Mouse (Mus musculus): Measurements from ENCODE around the gene Maml3. TPM values are rescaled to one million over a fixed set of nuclear protein-coding genes. Genes with fewer than 3 reads are reported as not detected.

Gene Maml3
- total RNA-seq, 2 experiments from 2014 or later = 7.8 TPM

- no peak for DNase-seq (ENCODE audit: low spot score in 2 of 2)
These were observed 313.3 kb downstream of the Maml3 start for GRCm38 (mm10) chr3:51791542-51791941.

GRCm38 (mm10) chr3:51789389-51789904, 315.4 kb downstream of the Maml3 start:
- DNase-seq (ENCODE audit: low spot score in 2 of 2) = no peak

GRCm38 (mm10) chr3:51788591-51789339, 316.1 kb downstream of the Maml3 start:
- DNase-seq (ENCODE audit: low spot score in 2 of 2) = peak; percentile 39 to 74

GRCm38 (mm10) chr3:51787945-51788344, 316.9 kb downstream of the Maml3 start:
- DNase-seq (ENCODE audit: low spot score in 2 of 2) = no peak

- no peak for DNase-seq (ENCODE audit: low spot score in 2 of 2)
These were observed 319.1 kb downstream of the Maml3 start for GRCm38 (mm10) chr3:51785796-51786195.

- no peak for DNase-seq (ENCODE audit: low spot score in 2 of 2)
These were observed 322.7 kb downstream of the Maml3 start for GRCm38 (mm10) chr3:51782191-51782590.

- peak in 1 of 2 experiments; percentile 42 for DNase-seq (ENCODE audit: low spot score in 2 of 2)
These were observed 325.9 kb downstream of the Maml3 start for GRCm38 (mm10) chr3:51778738-51779592.

GRCm38 (mm10) chr3:51778179-51778578, 326.7 kb downstream of the Maml3 start:
- DNase-seq (ENCODE audit: low spot score in 2 of 2) = no peak

GRCm38 (mm10) chr3:51776018-51776611, 328.8 kb downstream of the Maml3 start:
- no peak for DNase-seq (ENCODE audit: low spot score in 2 of 2)

- DNase-seq (ENCODE audit: low spot score in 2 of 2) = no peak
These were observed 331.3 kb downstream of the Maml3 start for GRCm38 (mm10) chr3:51773587-51773986.

GRCm38 (mm10) chr3:51771839-51772630, 332.8 kb downstream of the Maml3 start:
- DNase-seq (ENCODE audit: low spot score in 2 of 2) = no peak

GRCm38 (mm10) chr3:51769196-51769595, 335.7 kb downstream of the Maml3 start:
- peak in 1 of 2 experiments; percentile 35 for DNase-seq (ENCODE audit: low spot score in 2 of 2)

- DNase-seq (ENCODE audit: low spot score in 2 of 2) = no peak
These were observed 339.5 kb downstream of the Maml3 start for GRCm38 (mm10) chr3:51765220-51765923.

- DNase-seq (ENCODE audit: low spot score in 2 of 2) = no peak
These were observed 340.7 kb downstream of the Maml3 start for GRCm38 (mm10) chr3:51764175-51764574.

GRCm38 (mm10) chr3:51762900-51763299, 342.0 kb downstream of the Maml3 start:
- no peak for DNase-seq (ENCODE audit: low spot score in 2 of 2)

GRCm38 (mm10) chr3:51759534-51759933, 345.3 kb downstream of the Maml3 start:
- DNase-seq (ENCODE audit: low spot score in 2 of 2) = no peak

- no peak for DNase-seq (ENCODE audit: low spot score in 2 of 2)
These were observed 347.8 kb downstream of the Maml3 start for GRCm38 (mm10) chr3:51757032-51757431.

- no peak for DNase-seq (ENCODE audit: low spot score in 2 of 2)
These were observed 348.6 kb downstream of the Maml3 start for GRCm38 (mm10) chr3:51756283-51756682.

- no peak for DNase-seq (ENCODE audit: low spot score in 2 of 2)
These were observed 351.6 kb downstream of the Maml3 start for GRCm38 (mm10) chr3:51753262-51753661.

- no peak for DNase-seq (ENCODE audit: low spot score in 2 of 2)
These were observed 353.4 kb downstream of the Maml3 start for GRCm38 (mm10) chr3:51751440-51751839.
